Mouse (Mus musculus) heart, embryonic 11.5 days (tissue): ENCODE results near the gene Ccnf. TPM values are rescaled to one million over a fixed set of nuclear protein-coding genes. Genes with fewer than 3 reads are reported as not detected.

Experiments used
- ATAC-seq: fragments of 200-750 bp; cut with Nextera tagmentation; replicated peaks from 2 replicates; pipeline ENCODE4 v1.8.0; 2017; ENCODE audit warnings: moderate library complexity; ENCODE audit not compliant: insufficient number of reproducible peaks, low FRiP score, low TSS enrichment
- H3K27ac ChIP-seq: fragments of 300-500 bp; sonication (generic); 2 replicates; pipeline ENCODE4 v1.5.1; 2014; ENCODE audit warnings: mild to moderate bottlenecking, low read depth, low read length
- H3K27me3 ChIP-seq: fragments of 300-500 bp; sonication (generic); 2 replicates; pipeline ENCODE4 v1.6.1; 2014; ENCODE audit warnings: mild to moderate bottlenecking, low read length, mixed read lengths; ENCODE audit not compliant: control insufficient read depth, insufficient read depth
- H3K36me3 ChIP-seq: fragments of 300-500 bp; sonication (generic); 2 replicates; pipeline ENCODE4 v1.6.1; 2014; ENCODE audit warnings: mild to moderate bottlenecking, low read length, moderate library complexity, mixed read lengths; ENCODE audit not compliant: control insufficient read depth, insufficient read depth
- H3K4me1 ChIP-seq: fragments of 300-500 bp; sonication (generic); 2 replicates; pipeline ENCODE4 v1.6.1; 2014; ENCODE audit warnings: low read length; ENCODE audit not compliant: control insufficient read depth, insufficient read depth
- H3K4me2 ChIP-seq: fragments of 300-500 bp; sonication (generic); 2 replicates; pipeline ENCODE4 v1.6.1; 2014; ENCODE audit warnings: mild to moderate bottlenecking, moderate library complexity
- H3K4me3 ChIP-seq: fragments of 300-500 bp; sonication (generic); 2 replicates; pipeline ENCODE4 v1.5.1; 2014; ENCODE audit warnings: low read depth, low read length
- H3K9ac ChIP-seq: fragments of 300-500 bp; sonication (generic); 2 replicates; pipeline ENCODE4 v1.6.1; 2014; ENCODE audit warnings: mild to moderate bottlenecking, low read depth, low read length, moderate library complexity
- H3K9me3 ChIP-seq: fragments of 300-500 bp; sonication (generic); replicated peaks from 2 replicates; pipeline ENCODE4 v1.6.1; 2016; ENCODE audit warnings: low read length; ENCODE audit not compliant: control insufficient read depth
- WGBS: fragments of 180-500 bp; shearing (Covaris S2); extraction: QIAGEN DNeasy Blood & Tissue Kit; methylation state at CpG from one replicate; pipeline ENCODE4 v1.1.7; 2014; ENCODE audit not compliant: insufficient replicate concordance; 5-methylcytosine and 5-hydroxymethylcytosine counted together
- polyA plus RNA-seq: library from polyadenylated mRNA; unstranded; fragments of >200 nt; fragmentation: Nextera tagmentation; extraction: Ambion mirVana; gene quantifications from 2 replicates; pipeline ENCODE4 v1.2.1, GENCODE M21; 2014

The Ccnf gene
- polyA plus RNA-seq, 1 experiment from 2014 or later: 47.4 TPM

GRCm38 (mm10) chr17:24209043-24209915, 42.0 kb downstream of the Ccnf start, which contains the start of gene Ntn3:
Gene Ntn3 (minus strand): TSS chr17:24209531.
- Histone ChIP-seq H3K4me2 (peak within 1 kb of the TSS; percentile 97), H3K36me3 (no peaks in the 10 kb centered on the region), H3K9ac (peak within 1 kb of the TSS; percentile 66), H3K27ac (peak within 1 kb of the TSS; percentile 48), H3K27me3 (peaks cover 32% of the 10 kb centered on the region), H3K9me3 (no peaks in the 10 kb centered on the region), H3K4me1 (peaks cover 54% of the 10 kb centered on the region), H3K4me3 (peak within 1 kb of the TSS; percentile 44)
- under 1% methylated on average over 39 of the region's 43 CpGs for WGBS
- peak; percentile 56 for ATAC-seq

GRCm38 (mm10) chr17:24208641-24209042, 42.6 kb downstream of the Ccnf start:
- peak overlapping the region; percentile 97 for H3K4me2 ChIP-seq
- peaks cover 32% of the 10 kb centered on the region for H3K27me3 ChIP-seq
- peak overlapping the region; percentile 66 for H3K9ac ChIP-seq
- peak overlapping the region; percentile 48 for H3K27ac ChIP-seq
- H3K4me3 ChIP-seq: peak overlapping the region; percentile 44
- 3% methylated on average over 29 of the region's 29 CpGs for WGBS
- no peaks in the 10 kb centered on the region for H3K36me3 ChIP-seq
- ATAC-seq: no peak; the same call in 1 of the 2 replicates
- H3K9me3 ChIP-seq: no peaks in the 10 kb centered on the region
- peaks cover 61% of the 10 kb centered on the region for H3K4me1 ChIP-seq

GRCm38 (mm10) chr17:24207768-24208640, 43.3 kb downstream of the Ccnf start:
- ATAC-seq: no peak
- Histone ChIP-seq H3K4me2 (peak overlapping the region; percentile 97), H3K9ac (peak overlapping the region; percentile 66; the same call in 1 of the 2 replicates), H3K36me3 (no peaks in the 10 kb centered on the region), H3K9me3 (no peaks in the 10 kb centered on the region), H3K4me3 (peak overlapping the region; percentile 44), H3K27me3 (peaks cover 32% of the 10 kb centered on the region), H3K4me1 (peaks cover 67% of the 10 kb centered on the region), H3K27ac (peak overlapping the region; percentile 48; the same call in 1 of the 2 replicates)
- 55% methylated on average over 34 of the region's 34 CpGs for WGBS

- Histone ChIP-seq H3K9me3 (no peaks in the 10 kb centered on the region), H3K4me1 (peaks cover 68% of the 10 kb centered on the region), H3K36me3 (no peaks in the 10 kb centered on the region), H3K27me3 (peaks cover 32% of the 10 kb centered on the region), H3K4me2 (peak overlapping the region; percentile 97), H3K27ac (no peak overlapping the region), H3K9ac (peak overlapping the region; percentile 70), H3K4me3 (peak overlapping the region; percentile 71)
- WGBS: 6% methylated on average over 60 of the region's 62 CpGs
- 0 out of 2 replicates have a peak, but pooled peaks have one; percentile 25 for ATAC-seq
Observed at GRCm38 (mm10) chr17:24206451-24207351, 44.6 kb downstream of the Ccnf start.

GRCm38 (mm10) chr17:24205908-24206361, 45.3 kb downstream of the Ccnf start:
- H3K36me3 ChIP-seq: no peaks in the 10 kb centered on the region
- H3K9ac ChIP-seq: peak overlapping the region; percentile 84
- H3K27me3 ChIP-seq: peaks cover 29% of the 10 kb centered on the region
- H3K4me3 ChIP-seq: peak overlapping the region; percentile 71
- H3K9me3 ChIP-seq: no peaks in the 10 kb centered on the region
- H3K27ac ChIP-seq: 0 out of 2 replicates have a peak overlapping the region, but pooled peaks have one; percentile 46
- peaks cover 62% of the 10 kb centered on the region for H3K4me1 ChIP-seq
- WGBS: 8% methylated on average over 15 of the region's 15 CpGs
- peak overlapping the region; percentile 97 for H3K4me2 ChIP-seq
- 0 out of 2 replicates have a peak, but pooled peaks have one; percentile 2 for ATAC-seq

GRCm38 (mm10) chr17:24205284-24205888, 45.9 kb downstream of the Ccnf start, which contains the start of gene Tbc1d24:
Gene Tbc1d24 (minus strand): TSS chr17:24205562.
- peak; percentile 62 for ATAC-seq
- Histone ChIP-seq H3K27ac (0 out of 2 replicates have a peak within 1 kb of the TSS, but pooled peaks have one; percentile 46), H3K9ac (peak within 1 kb of the TSS; percentile 84), H3K4me1 (peaks cover 62% of the 10 kb centered on the region), H3K9me3 (no peaks in the 10 kb centered on the region), H3K4me3 (peak within 1 kb of the TSS; percentile 71), H3K4me2 (peak within 1 kb of the TSS; percentile 97), H3K27me3 (peaks cover 25% of the 10 kb centered on the region), H3K36me3 (no peaks in the 10 kb centered on the region)
- WGBS: 1% methylated on average over 65 of the region's 65 CpGs

- ATAC-seq: no peak
- Histone ChIP-seq H3K9me3 (no peaks in the 10 kb centered on the region), H3K27me3 (peaks cover 25% of the 10 kb centered on the region), H3K9ac (peak overlapping the region; percentile 84), H3K27ac (0 out of 2 replicates have a peak overlapping the region, but pooled peaks have one; percentile 10), H3K4me3 (peak overlapping the region; percentile 71), H3K4me2 (peak overlapping the region; percentile 97), H3K4me1 (peaks cover 66% of the 10 kb centered on the region), H3K36me3 (no peaks in the 10 kb centered on the region)
- WGBS: 7% methylated on average over 7 of the region's 7 CpGs
Observed at GRCm38 (mm10) chr17:24204846-24205245, 46.4 kb downstream of the Ccnf start.
